Mouse (Mus musculus) CH12.LX (cell line): ENCODE results near the gene Cuedc2. TPM values are rescaled to one million over a fixed set of nuclear protein-coding genes. Genes with fewer than 3 reads are reported as not detected.

Experiments used
- DNase-seq: peaks from one replicate; pipeline ENCODE4 v3.0.0-alpha.2; 2013; ENCODE audit errors: extremely low read depth
- H3K27ac ChIP-seq: 2 replicates; pipeline ENCODE4 v1.5.1; 2012; ENCODE audit warnings: low read depth, mild to moderate bottlenecking, control low read depth, moderate library complexity; ENCODE audit not compliant: insufficient read depth
- H3K27me3 ChIP-seq: replicated peaks from 2 replicates; pipeline ENCODE3; 2012; ENCODE audit warnings: inconsistent platforms
- H3K36me3 ChIP-seq, 2 experiments: replicated peaks in 1 of 2; 2 replicates each; pipeline versions ENCODE3 to v1.6.1; 2012; ENCODE audit warnings: inconsistent platforms in 1 of 2, low read length in 1 of 2, mild to moderate bottlenecking in 1 of 2, mixed read lengths in 1 of 2, moderate library complexity in 1 of 2; ENCODE audit not compliant: control insufficient read depth in 1 of 2, insufficient read depth in 1 of 2
- H3K4me1 ChIP-seq, 2 experiments: 2 replicates each; pipeline ENCODE4 v1.6.1; 2012; ENCODE audit warnings: inconsistent platforms in 1 of 2, moderate library complexity in 1 of 2; ENCODE audit not compliant: insufficient read depth in 2 of 2, control insufficient read depth in 1 of 2
- H3K4me2 ChIP-seq: 2 replicates; pipeline ENCODE4 v1.6.1; 2012; ENCODE audit warnings: low read depth, mild to moderate bottlenecking, control low read depth; ENCODE audit not compliant: poor library complexity, insufficient read depth, severe bottlenecking
- H3K4me3 ChIP-seq, 3 experiments: fragments of 150-350 bp in 1 of 3; sonication (generic) in 1 of 3; replicated peaks in 1 of 3; 2 replicates each; pipeline versions ENCODE3 to v1.5.1; 2011 to 2012; ENCODE audit warnings: low read depth in 2 of 3, low read length in 2 of 3, mild to moderate bottlenecking in 2 of 3, moderate library complexity in 2 of 3, control low read depth in 1 of 3, improper control_type of control experiment in 1 of 3, inconsistent platforms in 1 of 3, mixed read lengths in 1 of 3; ENCODE audit not compliant: poor library complexity in 1 of 3
- H3K79me2 ChIP-seq: replicated peaks from 2 replicates; pipeline ENCODE4 v1.6.1; 2012; ENCODE audit warnings: mild to moderate bottlenecking, moderate library complexity; ENCODE audit not compliant: control insufficient read depth, poor library complexity, insufficient read depth, severe bottlenecking; ENCODE audit errors: extremely low read depth
- H3K9ac ChIP-seq: 2 replicates; pipeline ENCODE4 v1.6.1; 2012; ENCODE audit warnings: low read depth, mild to moderate bottlenecking, control low read depth, moderate library complexity; ENCODE audit not compliant: insufficient read depth
- H3K9me3 ChIP-seq: replicated peaks from 2 replicates; pipeline ENCODE3; 2012; ENCODE audit warnings: low read length, inconsistent platforms, mixed read lengths
- BHLHE40 ChIP-seq: IDR thresholded peaks from 2 replicates; pipeline ENCODE4 v1.6.1; 2011; ENCODE audit warnings: mild to moderate bottlenecking, low read depth, low read length, improper control_type of control experiment
- CHD2 ChIP-seq: IDR thresholded peaks from 2 replicates; pipeline ENCODE4 v1.6.1; 2011; ENCODE audit warnings: low read length, improper control_type of control experiment
- E2F4 ChIP-seq: IDR thresholded peaks from 2 replicates; pipeline ENCODE4 v1.6.1; 2011; ENCODE audit warnings: low read depth, low read length, improper control_type of control experiment; ENCODE audit not compliant: insufficient replicate concordance
- ELF1 ChIP-seq: IDR thresholded peaks from 2 replicates; pipeline ENCODE4 v1.6.1; 2014; ENCODE audit warnings: low read depth, mild to moderate bottlenecking, inconsistent platforms, low read length, improper control_type of control experiment
- ETS1 ChIP-seq: conservative IDR thresholded peaks from 2 replicates; pipeline ENCODE4 v1.6.1; 2012; ENCODE audit warnings: low read depth, mild to moderate bottlenecking, inconsistent platforms, low read length, improper control_type of control experiment, moderate library complexity
- HCFC1 ChIP-seq: IDR thresholded peaks from 2 replicates; pipeline ENCODE4 v1.6.1; 2012; ENCODE audit warnings: low read depth, mild to moderate bottlenecking, inconsistent platforms, low read length, improper control_type of control experiment
- IRF4 ChIP-seq: IDR thresholded peaks from 2 replicates; pipeline ENCODE4 v1.6.1; 2014; ENCODE audit warnings: low read depth, mild to moderate bottlenecking, inconsistent platforms, low read length, improper control_type of control experiment
- JUN ChIP-seq: IDR thresholded peaks from 2 replicates; pipeline ENCODE4 v1.6.1; 2011; ENCODE audit warnings: low read depth, mild to moderate bottlenecking, low read length, improper control_type of control experiment, moderate library complexity; ENCODE audit not compliant: insufficient read depth
- JUND ChIP-seq: conservative IDR thresholded peaks from 2 replicates; pipeline ENCODE4 v1.6.1; 2011; ENCODE audit warnings: low read depth, low read length, improper control_type of control experiment
- MAX ChIP-seq: IDR thresholded peaks from 2 replicates; pipeline ENCODE4 v1.6.1; 2011; ENCODE audit warnings: low read length, improper control_type of control experiment
- MEF2A ChIP-seq: IDR thresholded peaks from 2 replicates; pipeline ENCODE4 v1.6.1; 2014; ENCODE audit warnings: low read depth, mild to moderate bottlenecking, inconsistent platforms, low read length, improper control_type of control experiment, borderline replicate concordance
- MXI1 ChIP-seq: IDR thresholded peaks from 2 replicates; pipeline ENCODE4 v1.6.1; 2011; ENCODE audit warnings: mild to moderate bottlenecking, low read depth, low read length, improper control_type of control experiment
- MYC ChIP-seq: IDR thresholded peaks from 2 replicates; pipeline ENCODE4 v1.6.1; 2011; ENCODE audit warnings: low read depth, mild to moderate bottlenecking, improper control_type of control experiment, low read length
- NELFE ChIP-seq: IDR thresholded peaks from 2 replicates; pipeline ENCODE4 v1.6.1; 2011; ENCODE audit warnings: low read depth, low read length, improper control_type of control experiment
- NRF1 ChIP-seq: IDR thresholded peaks from 2 replicates; pipeline ENCODE4 v1.6.1; 2014; ENCODE audit warnings: low read depth, mild to moderate bottlenecking, inconsistent platforms, low read length, improper control_type of control experiment, moderate library complexity
- PAX5 ChIP-seq: IDR thresholded peaks from 2 replicates; pipeline ENCODE4 v1.6.1; 2012; ENCODE audit warnings: low read length, inconsistent platforms, mixed read lengths
- POLR2A ChIP-seq: IDR thresholded peaks from 2 replicates; pipeline ENCODE4 v1.6.1; 2011; ENCODE audit warnings: low read depth, mild to moderate bottlenecking, improper control_type of control experiment, low read length
- POLR2AphosphoS2 ChIP-seq: IDR thresholded peaks from 2 replicates; pipeline ENCODE4 v1.6.1; 2011; ENCODE audit warnings: low read depth, low read length, improper control_type of control experiment
- RCOR1 ChIP-seq: conservative IDR thresholded peaks from 2 replicates; pipeline ENCODE4 v1.6.1; 2012; ENCODE audit warnings: low read depth, mild to moderate bottlenecking, inconsistent platforms, low read length, improper control_type of control experiment
- SMC3 ChIP-seq: IDR thresholded peaks from 2 replicates; pipeline ENCODE4 v1.6.1; 2011; ENCODE audit warnings: low read depth, low read length, improper control_type of control experiment
- TBP ChIP-seq: conservative IDR thresholded peaks from 2 replicates; pipeline ENCODE4 v1.6.1; 2011; ENCODE audit warnings: low read depth, low read length, improper control_type of control experiment
- TCF12 ChIP-seq: IDR thresholded peaks from 2 replicates; pipeline ENCODE4 v1.6.1; 2014; ENCODE audit warnings: low read depth, mild to moderate bottlenecking, inconsistent platforms, low read length, improper control_type of control experiment
- UBTF ChIP-seq: IDR thresholded peaks from 2 replicates; pipeline ENCODE4 v1.6.1; 2012; ENCODE audit warnings: low read depth, mild to moderate bottlenecking, inconsistent platforms, low read length, improper control_type of control experiment, moderate library complexity
- USF1 ChIP-seq: IDR thresholded peaks from 2 replicates; pipeline ENCODE4 v1.6.1; 2014; ENCODE audit warnings: low read depth, mild to moderate bottlenecking, inconsistent platforms, low read length, improper control_type of control experiment
- USF2 ChIP-seq: conservative IDR thresholded peaks from 2 replicates; pipeline ENCODE4 v1.6.1; 2011; ENCODE audit warnings: low read depth, low read length, improper control_type of control experiment
- ZC3H11A ChIP-seq: IDR thresholded peaks from 2 replicates; pipeline ENCODE4 v1.6.1; 2012; ENCODE audit warnings: low read depth, mild to moderate bottlenecking, inconsistent platforms, low read length, improper control_type of control experiment
- ZKSCAN1 ChIP-seq: IDR thresholded peaks from 2 replicates; pipeline ENCODE4 v1.6.1; 2012; ENCODE audit warnings: low read depth, inconsistent platforms, low read length, improper control_type of control experiment, borderline replicate concordance
- ZMIZ1 ChIP-seq: IDR thresholded peaks from 2 replicates; pipeline ENCODE4 v1.6.1; 2012; ENCODE audit warnings: low read depth, mild to moderate bottlenecking, inconsistent platforms, low read length, improper control_type of control experiment
- ZNF384 ChIP-seq: IDR thresholded peaks from 2 replicates; pipeline ENCODE4 v1.6.1; 2012; ENCODE audit warnings: low read depth, low read length, improper control_type of control experiment, inconsistent platforms
- dilution Hi-C: fragments of 300-500 bp; cut with MboI; formaldehyde crosslinking; loops from 2 replicates; pipeline ENCODE4 v1.14.3; 2020; ENCODE audit warnings: low sequenced_read_pairs; ENCODE audit not compliant: extremely low pct_unique_long_range_greater_than_20kb, extremely low pct_ligation_motif_present
- in situ Hi-C: fragments of 300-500 bp; cut with MboI; formaldehyde crosslinking; loops from 3 replicates; pipeline ENCODE4 v1.14.3; 2019; ENCODE audit warnings: low sequenced_read_pairs, low pct_ligation_motif_present, low pct_unique_long_range_greater_than_20kb, mixed read lengths
- polyA plus RNA-seq: library from polyadenylated mRNA; unstranded; fragments of >175 nt; gene quantifications from 2 replicates; pipeline ENCODE4 v1.2.1, GENCODE M21; 2012; ENCODE audit warnings: low read depth; ENCODE audit not compliant: insufficient read length
- total RNA-seq, 2 experiments: library from RNA; depleted of rRNA; stranded (reverse); fragments of 300-350 nt in 1 of 2; fragments of >200 nt in 1 of 2; gene quantifications; 2 replicates each; pipeline ENCODE4 v1.2.3; 2012 to 2014

Cuedc2 gene
- total and polyA plus RNA-seq, 3 experiments, result 94.4 to 117 (median 102) TPM

DNA sequence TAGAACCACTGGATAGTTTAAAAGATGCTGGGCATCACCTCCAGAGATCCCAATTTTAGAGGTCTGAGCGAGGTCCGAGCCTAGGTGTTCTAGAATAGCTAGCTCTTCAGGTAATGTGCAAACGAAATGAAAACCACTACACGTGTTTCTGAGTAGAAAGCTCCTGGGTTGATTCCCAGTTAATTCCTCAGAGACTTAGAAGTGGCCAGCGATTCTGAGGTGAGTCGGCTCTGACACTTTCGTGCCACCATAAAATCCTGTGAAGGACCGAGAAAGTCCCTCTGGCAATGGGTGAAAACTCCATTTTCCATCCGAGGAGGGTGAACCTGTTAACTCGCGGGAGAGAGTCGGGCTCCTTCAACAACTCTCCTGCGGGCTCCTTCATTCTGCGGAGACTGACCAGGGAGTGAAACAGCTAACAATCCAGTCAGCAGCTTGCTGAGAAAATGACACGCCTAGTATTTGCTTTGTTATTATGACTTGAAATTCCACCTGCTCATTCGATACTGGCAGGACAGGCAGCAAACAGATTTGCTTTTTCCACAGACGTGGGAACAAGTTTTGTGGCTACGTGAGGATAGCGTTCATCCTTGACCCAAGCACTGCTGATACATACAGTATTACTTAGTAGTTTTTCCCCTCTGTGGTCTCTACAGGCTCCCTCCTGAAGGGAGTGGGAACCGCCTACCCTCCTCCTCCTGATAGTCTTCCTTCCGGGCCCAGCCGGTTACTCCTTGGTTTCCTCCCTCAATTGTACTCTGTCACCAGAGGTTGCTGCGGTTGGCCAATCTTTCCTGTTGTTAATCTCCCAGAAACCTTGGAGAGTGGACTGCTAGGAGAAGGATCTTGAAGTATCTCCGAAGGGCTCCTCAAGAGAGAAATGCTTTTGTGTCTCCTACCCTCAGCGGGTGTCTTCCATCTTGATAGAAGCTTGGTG, 19.1 kb upstream of the Cuedc2 start:
- Histone ChIP-seq H3K27me3 (no peaks in the 10 kb centered on the region), H3K36me3 (peaks cover 0 to 13% of the 10 kb centered on the region in 2 experiments), H3K4me3 (peak overlapping the region; percentile 49 to 63 (median 60)), H3K9me3 (no peaks in the 10 kb centered on the region), H3K4me1 (peaks cover 3 to 19% of the 10 kb centered on the region in 2 experiments; a peak in 3 of 4 replicates), H3K79me2 (no peaks in the 10 kb centered on the region)
- in situ Hi-C loops, result loop anchor here (5.0 kb wide), 1 partner anchor 35 kb away; no protein-coding TSS in a partner anchor
- DNase-seq, result no peak
- TF ChIP-seq MXI1, result peak; percentile 14; the same call in 1 of the 2 replicates
- no peak for TF ChIP-seq ZC3H11A
- TF ChIP-seq, all 38 proteins: peak for 1
- H3K27ac ChIP-seq, result no peak overlapping the region
- peak overlapping the region; percentile 85 for H3K4me2 ChIP-seq
- dilution Hi-C loops, result no loop called here
- H3K9ac ChIP-seq, result peak overlapping the region; percentile 69

DNA sequence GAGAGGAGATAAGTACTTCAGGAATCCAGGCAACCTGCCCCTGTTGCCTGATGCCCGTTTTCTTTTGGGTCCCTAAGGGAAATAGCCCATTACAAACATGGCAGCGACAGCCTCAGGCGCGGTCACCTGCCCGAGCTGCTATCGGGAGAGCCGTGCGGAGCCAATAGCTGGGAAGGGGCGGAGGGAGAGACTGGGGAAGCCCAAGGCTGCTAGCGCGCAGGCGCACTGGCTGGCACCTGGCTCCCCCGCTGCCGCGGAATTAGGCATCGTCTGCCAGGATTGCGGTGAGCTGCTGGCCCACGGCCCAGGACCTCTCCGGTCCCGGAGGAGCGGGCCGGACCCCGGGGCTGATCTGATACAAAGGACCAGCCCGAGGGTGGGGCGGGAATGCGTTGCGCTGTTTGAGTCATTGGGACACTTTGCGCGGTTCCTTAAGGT, 18.2 kb upstream of the Cuedc2 start:
- DNase-seq, result peak; percentile 91
- Histone ChIP-seq H3K4me1 (peaks cover 3 to 19% of the 10 kb centered on the region in 2 experiments; a peak in 3 of 4 replicates), H3K27me3 (no peaks in the 10 kb centered on the region), H3K9ac (peak overlapping the region; percentile 69), H3K9me3 (no peaks in the 10 kb centered on the region), H3K4me3 (peak overlapping the region; percentile 49 to 63 (median 60)), H3K4me2 (peak overlapping the region; percentile 85), H3K36me3 (peaks cover 0 to 11% of the 10 kb centered on the region in 2 experiments), H3K27ac (no peak overlapping the region), H3K79me2 (no peaks in the 10 kb centered on the region)
- dilution Hi-C loops, result no loop called here
- in situ Hi-C loops, result loop anchor here (5.0 kb wide), 1 partner anchor 36 kb away; no protein-coding TSS in a partner anchor
- TF ChIP-seq NRF1 (peak; percentile 93), POLR2A (peak; percentile 75), ZNF384 (no peak), PAX5 (no peak), ETS1 (no peak), MEF2A (peak; percentile 29; the same call in 1 of the 2 replicates), NELFE (peak; percentile 80), IRF4 (peak; percentile 39; the same call in 1 of the 2 replicates), MYC (peak; percentile 28; the same call in 1 of the 2 replicates), SMC3 (no peak), ZMIZ1 (peak; percentile 71; the same call in 1 of the 2 replicates), POLR2AphosphoS2 (no peak), CHD2 (peak; percentile 95), E2F4 (no peak), MXI1 (no peak; the same call in 1 of the 2 replicates), MAX (peak; percentile 46; the same call in 1 of the 2 replicates), ZC3H11A (no peak), ZKSCAN1 (no peak), ELF1 (peak; percentile 70), USF2 (peak; percentile 72), TCF12 (peak; percentile 71), RCOR1 (no peak; the same call in 1 of the 2 replicates), TBP (0 out of 2 replicates have a peak, but pooled peaks have one; percentile 48), JUND (no peak), JUN (no peak), HCFC1 (peak; percentile 96), UBTF (no peak), BHLHE40 (peak; percentile 85), USF1 (peak; percentile 89)
